Mouse (Mus musculus) erythroblast, adult 5-6 weeks (primary cell): Measurements from ENCODE around the gene Meaf6. TPM values are rescaled to one million over a fixed set of nuclear protein-coding genes. Genes with fewer than 3 reads are reported as not detected.

Experiments used
- ATAC-seq: replicated peaks from 2 replicates; pipeline ENCODE4 v1.8.0; 2016; ENCODE audit warnings: moderate number of reproducible peaks, mild to moderate bottlenecking, moderate TSS enrichment, inconsistent platforms; ENCODE audit not compliant: poor library complexity, low FRiP score, severe bottlenecking
- total RNA-seq, 2 experiments: library from RNA; stranded (forward) in 1 of 2; stranded (reverse) in 1 of 2; fragments of 150-400 nt in 1 of 2; fragments of 200-764, 138-1000 nt in 1 of 2; gene quantifications; 2 replicates each; pipeline versions ENCODE4 v1.2.3 to v1.2.4; 2015 to 2017; ENCODE audit warnings: low replicate concordance in 2 of 2

The Meaf6 gene
- total RNA-seq, 2 experiments from 2014 or later: 20.4 to 20.8 TPM

GRCm38 (mm10) chr4:125135076-125135855 is 50.3 kb downstream of the Meaf6 start:
- ATAC-seq: no peak

- ATAC-seq: no peak
Measured at GRCm38 (mm10) chr4:125136303-125136888, 51.5 kb downstream of the Meaf6 start.

GRCm38 (mm10) chr4:125138321-125138720 is 53.4 kb downstream of the Meaf6 start:
- no peak for ATAC-seq

- no peak for ATAC-seq
Measured at GRCm38 (mm10) chr4:125144211-125144610, 59.3 kb downstream of the Meaf6 start.

GRCm38 (mm10) chr4:125144627-125145026 is 59.7 kb downstream of the Meaf6 start:
- no peak for ATAC-seq

GRCm38 (mm10) chr4:125145213-125145612 is 60.3 kb downstream of the Meaf6 start:
- ATAC-seq: peak; percentile 52; the same call in 1 of the 2 replicates

GRCm38 (mm10) chr4:125147970-125148369 is 63.0 kb downstream of the Meaf6 start:
- no peak for ATAC-seq

- ATAC-seq: no peak
Measured at GRCm38 (mm10) chr4:125149460-125149859, 64.5 kb downstream of the Meaf6 start.

- no peak for ATAC-seq
Measured at GRCm38 (mm10) chr4:125152469-125152868, 67.5 kb downstream of the Meaf6 start.

- ATAC-seq: no peak
Measured at GRCm38 (mm10) chr4:125153659-125154241, 68.8 kb downstream of the Meaf6 start.

GRCm38 (mm10) chr4:125155646-125156045 is 70.7 kb downstream of the Meaf6 start:
- no peak for ATAC-seq

GRCm38 (mm10) chr4:125157322-125157721 is 72.4 kb downstream of the Meaf6 start:
- ATAC-seq: no peak

GRCm38 (mm10) chr4:125158081-125158480 is 73.1 kb downstream of the Meaf6 start:
- no peak for ATAC-seq

GRCm38 (mm10) chr4:125158581-125159317 is 73.8 kb downstream of the Meaf6 start:
- ATAC-seq: no peak

- ATAC-seq: no peak
Measured at GRCm38 (mm10) chr4:125160320-125160950, 75.5 kb downstream of the Meaf6 start.

GRCm38 (mm10) chr4:125160951-125161331 is 76.0 kb downstream of the Meaf6 start:
- ATAC-seq: no peak

- ATAC-seq: no peak
Measured at GRCm38 (mm10) chr4:125161392-125161791, 76.5 kb downstream of the Meaf6 start.

GRCm38 (mm10) chr4:125162701-125163100 is 77.8 kb downstream of the Meaf6 start:
- no peak for ATAC-seq
